Mouse (Mus musculus): ENCODE results near the gene Otud7a. TPM values are rescaled to one million over a fixed set of nuclear protein-coding genes. Genes with fewer than 3 reads are reported as not detected.

The Otud7a gene
- not detected in 2 replicates for polyA plus RNA-seq (2012; ENCODE audit: low replicate concordance)

GRCm38 (mm10) chr7:63444484-63445345 lies at the start of gene Otud7a:
Otud7a (plus strand) TSS chr7:63444751.

Other genes with a start within 250 kb of the Otud7a start
- gene Chrna7, start 232.2 kb upstream of the Otud7a start, polyA plus RNA-seq (2012; ENCODE audit: low replicate concordance), result 0.11 TPM in 1 of 2 replicates, not detected in the other

All from leukemia stem cell, adult 10-12 weeks (primary cell).